Mouse (Mus musculus): ENCODE data around the gene Faim.

Faim gene

GRCm38 (mm10) chr9:99048724-99049250 is 62.6 kb downstream of the Faim start:
- DNase-seq (ENCODE audit: low spot score in 2 of 2), result no peak

GRCm38 (mm10) chr9:99049760-99050159 is 63.6 kb downstream of the Faim start:
- DNase-seq (ENCODE audit: low spot score in 2 of 2), result no peak
